Mouse (Mus musculus) stomach, postnatal 0 days (tissue): Measurements from ENCODE around the gene Klhl12.
"Not testable (repeated sequence)": the region's sequence is repeated elsewhere in the genome, so short reads cannot be mapped to it uniquely, and the experiment has no call there.

Source experiments
- CTCF ChIP-seq: IDR thresholded peaks from 2 replicates; pipeline ENCODE4 v1.5.1; 2016; ENCODE audit warnings: antibody characterized with exemption, low read depth, mild to moderate bottlenecking, moderate library complexity
- EP300 ChIP-seq: optimal IDR thresholded peaks from 2 replicates; pipeline ENCODE3; 2016; ENCODE audit warnings: antibody characterized with exemption

DNA sequence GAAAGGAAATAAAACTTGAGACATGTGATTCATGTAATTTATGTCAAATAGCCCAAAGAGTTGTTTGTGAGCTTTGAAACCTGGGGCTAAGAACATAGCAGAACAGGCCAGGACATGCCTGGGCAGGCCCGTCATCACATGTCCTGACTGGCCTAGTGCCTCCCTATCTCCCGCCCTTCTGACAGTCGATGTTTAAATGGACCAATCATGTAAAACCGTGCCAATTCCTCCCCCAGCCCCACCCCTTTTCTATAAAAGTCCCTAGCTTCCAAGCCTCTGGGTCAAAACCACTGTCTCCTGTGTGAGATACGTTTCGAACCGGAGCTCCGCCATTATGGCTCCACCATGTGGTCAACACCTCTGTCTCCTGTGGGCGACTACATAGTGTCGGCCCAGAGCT is 78.4 kb downstream of the Klhl12 start:
- not testable (repeated sequence) for TF ChIP-seq CTCF, EP300
